Mouse (Mus musculus) neural tube, embryonic 10.5 days (tissue): ENCODE measurements around the gene Ccdc51.

Source experiments
- DNase-seq: peaks from one replicate; pipeline ENCODE4 v3.0.0-alpha.2; 2017; ENCODE audit warnings: low spot score; ENCODE audit errors: extremely low spot score

The Ccdc51 gene

GRCm38 (mm10) chr9:109082124-109082800 is at the start of gene Ccdc51, which contains the start of gene Tma7:
Gene Ccdc51 (plus strand): TSS chr9:109082493.
Gene Tma7 (minus strand): TSS chr9:109082587.
- DNase-seq = peak; percentile 84

- peak; percentile 80 for DNase-seq
Measured at GRCm38 (mm10) chr9:109038086-109038895, 44.0 kb upstream of the Ccdc51 start, which contains the start of gene Shisa5. Gene Shisa5 (plus strand): TSS chr9:109038565.

GRCm38 (mm10) chr9:109038901-109039364 is 43.4 kb upstream of the Ccdc51 start:
- DNase-seq = no peak

GRCm38 (mm10) chr9:109039681-109040080 is 42.6 kb upstream of the Ccdc51 start:
- DNase-seq = no peak

- no peak for DNase-seq
Measured at GRCm38 (mm10) chr9:109040216-109040615, 42.1 kb upstream of the Ccdc51 start.

- DNase-seq = no peak
Measured at GRCm38 (mm10) chr9:109040906-109041305, 41.4 kb upstream of the Ccdc51 start.

- DNase-seq = no peak
Measured at GRCm38 (mm10) chr9:109041351-109041750, 40.9 kb upstream of the Ccdc51 start.

- DNase-seq = peak; percentile 45
Measured at GRCm38 (mm10) chr9:109046306-109046705, 36.0 kb upstream of the Ccdc51 start.

- DNase-seq = no peak
Measured at GRCm38 (mm10) chr9:109049316-109049715, 33.0 kb upstream of the Ccdc51 start.

GRCm38 (mm10) chr9:109049996-109050673 is 32.2 kb upstream of the Ccdc51 start:
- DNase-seq = no peak

- no peak for DNase-seq
Measured at GRCm38 (mm10) chr9:109050674-109050997, 31.7 kb upstream of the Ccdc51 start.

- no peak for DNase-seq
Measured at GRCm38 (mm10) chr9:109051011-109051501, 31.2 kb upstream of the Ccdc51 start.

- no peak for DNase-seq
Measured at GRCm38 (mm10) chr9:109051651-109052489, 30.4 kb upstream of the Ccdc51 start.

GRCm38 (mm10) chr9:109052490-109053260 is 29.6 kb upstream of the Ccdc51 start:
- no peak for DNase-seq

- DNase-seq = no peak
Measured at GRCm38 (mm10) chr9:109053366-109053765, 28.9 kb upstream of the Ccdc51 start.

GRCm38 (mm10) chr9:109053851-109054250 is 28.4 kb upstream of the Ccdc51 start:
- DNase-seq = no peak

- DNase-seq = peak; percentile 42
Measured at GRCm38 (mm10) chr9:109054712-109055111, 27.6 kb upstream of the Ccdc51 start.

- DNase-seq = no peak
Measured at GRCm38 (mm10) chr9:109055271-109056030, 26.8 kb upstream of the Ccdc51 start.

GRCm38 (mm10) chr9:109056081-109056690 is 26.1 kb upstream of the Ccdc51 start:
- DNase-seq = no peak
